Mouse (Mus musculus) adrenal gland, postnatal 14 days (tissue): ENCODE data around the gene Ccdc184. TPM values are rescaled to one million over a fixed set of nuclear protein-coding genes. Genes with fewer than 3 reads are reported as not detected.

Source experiments
- total RNA-seq: library from RNA; stranded (reverse); gene quantifications from 2 replicates; pipeline ENCODE4 v1.2.3, GENCODE M21; 2021

Gene Ccdc184
- total RNA-seq, 1 experiment from 2014 or later: 0.70 TPM

Other genes starting within 250 kb of the Ccdc184 start
- 39.4 and 40.9 TPM in 2 replicates for gene Tmem106c, start 203.0 kb upstream of the Ccdc184 start, total RNA-seq
- gene Col2a1, start 162.5 kb upstream of the Ccdc184 start, total RNA-seq: 0.23 TPM in 1 of 2 replicates, not detected in the other
- 66.1 and 72.0 TPM in 2 replicates for gene Pfkm, start 74.6 kb upstream of the Ccdc184 start, total RNA-seq
- 17.6 and 21.1 TPM in 2 replicates for gene Senp1, start 73.4 kb upstream of the Ccdc184 start, total RNA-seq
- gene Asb8, start 1.5 kb upstream of the Ccdc184 start, total RNA-seq: 40.1 and 45.2 TPM in 2 replicates
- not detected in 2 replicates for gene Olfr288, start 28.4 kb downstream of the Ccdc184 start, total RNA-seq
- not detected in 2 replicates for gene Gm44579, start 53.8 kb downstream of the Ccdc184 start, total RNA-seq
- not detected in 2 replicates for gene Olfr287, start 53.9 kb downstream of the Ccdc184 start, total RNA-seq
- not detected in 2 replicates for gene Olfr286, start 67.3 kb downstream of the Ccdc184 start, total RNA-seq
- gene H1fnt, start 90.1 kb downstream of the Ccdc184 start, total RNA-seq: not detected in 2 replicates
- 4.6 and 5.8 TPM in 2 replicates for gene Zfp641, start 129.0 kb downstream of the Ccdc184 start, total RNA-seq
- gene Olfr285, start 150.2 kb downstream of the Ccdc184 start, total RNA-seq: not detected in 2 replicates
- not detected in 2 replicates for gene Olfr284, start 173.8 kb downstream of the Ccdc184 start, total RNA-seq
- not detected in 2 replicates for gene Olfr283, start 213.8 kb downstream of the Ccdc184 start, total RNA-seq